Mouse (Mus musculus) neural tube, embryonic 13.5 days (tissue): ENCODE data around the gene Zc3h12d. TPM values are rescaled to one million over a fixed set of nuclear protein-coding genes. Genes with fewer than 3 reads are reported as not detected.
"Not testable (repeated sequence)": the region's sequence is repeated elsewhere in the genome, so short reads cannot be mapped to it uniquely, and the experiment has no call there.

Experiments
- ATAC-seq: fragments of 200-750 bp; cut with Nextera tagmentation; 2 replicates; pipeline ENCODE4 v1.8.0; 2017; ENCODE audit warnings: low read depth, mild to moderate bottlenecking, moderate TSS enrichment, moderate library complexity
- H3K27ac ChIP-seq: fragments of 300-500 bp; sonication (generic); replicated peaks from 2 replicates; pipeline ENCODE4 v1.5.1; 2015; ENCODE audit warnings: moderate library complexity, mild to moderate bottlenecking, inconsistent platforms
- H3K27me3 ChIP-seq: fragments of 300-500 bp; sonication (generic); 2 replicates; pipeline ENCODE4 v1.6.1; 2015; ENCODE audit warnings: mild to moderate bottlenecking, inconsistent platforms
- H3K36me3 ChIP-seq: fragments of 300-500 bp; sonication (generic); 2 replicates; pipeline ENCODE4 v1.6.1; 2015; ENCODE audit warnings: mild to moderate bottlenecking, inconsistent platforms
- H3K4me1 ChIP-seq: fragments of 300-500 bp; sonication (generic); replicated peaks from 2 replicates; pipeline ENCODE4 v1.6.1; 2015; ENCODE audit warnings: inconsistent platforms
- H3K4me2 ChIP-seq: fragments of 300-500 bp; sonication (generic); 2 replicates; pipeline ENCODE4 v1.6.1; 2015; ENCODE audit warnings: inconsistent platforms, mild to moderate bottlenecking, moderate library complexity
- H3K4me3 ChIP-seq: fragments of 300-500 bp; sonication (generic); 2 replicates; pipeline ENCODE4 v1.5.1; 2015; ENCODE audit warnings: mild to moderate bottlenecking, inconsistent platforms
- H3K9ac ChIP-seq: fragments of 300-500 bp; sonication (generic); 2 replicates; pipeline ENCODE4 v1.6.1; 2015; ENCODE audit warnings: moderate library complexity, mild to moderate bottlenecking, inconsistent platforms
- H3K9me3 ChIP-seq: fragments of 300-500 bp; sonication (generic); 2 replicates; pipeline ENCODE4 v1.6.1; 2016; ENCODE audit warnings: inconsistent platforms
- WGBS: fragments of 180-500 bp; shearing (Covaris S2); methylation state at CpG from one replicate; pipeline ENCODE4 v1.1.7; 2015; 5-methylcytosine and 5-hydroxymethylcytosine counted together
- polyA plus RNA-seq: library from polyadenylated mRNA; unstranded; fragments of >200 nt; fragmentation: Nextera tagmentation; extraction: Ambion mirVana; gene quantifications from 2 replicates; pipeline ENCODE4 v1.2.1, GENCODE M21; 2015

The Zc3h12d gene
- polyA plus RNA-seq, 1 experiment from 2014 or later, result 0.11 TPM

GRCm38 (mm10) chr10:7864184-7864583 lies 31.9 kb downstream of the Zc3h12d start:
- H3K9me3 ChIP-seq, result no peaks in the 10 kb centered on the region
- H3K9ac ChIP-seq, result no peak overlapping the region
- H3K4me1 ChIP-seq, result peaks cover 8% of the 10 kb centered on the region
- no peak for ATAC-seq
- WGBS, result 83% methylated on average over 6 of the region's 6 CpGs
- no peak overlapping the region for H3K4me2 ChIP-seq
- H3K36me3 ChIP-seq, result no peaks in the 10 kb centered on the region
- H3K27ac ChIP-seq, result no peak overlapping the region
- peaks cover 20% of the 10 kb centered on the region for H3K27me3 ChIP-seq
- no peak overlapping the region for H3K4me3 ChIP-seq

- no peaks in the 10 kb centered on the region for H3K9me3 ChIP-seq
- ATAC-seq, result no peak
- no peak overlapping the region for H3K4me3 ChIP-seq
- H3K36me3 ChIP-seq, result no peaks in the 10 kb centered on the region
- 85% methylated on average over 3 of the region's 3 CpGs for WGBS
- no peak overlapping the region for H3K9ac ChIP-seq
- peaks cover 20% of the 10 kb centered on the region for H3K27me3 ChIP-seq
- H3K27ac ChIP-seq, result no peak overlapping the region
- H3K4me2 ChIP-seq, result no peak overlapping the region
- peaks cover 8% of the 10 kb centered on the region for H3K4me1 ChIP-seq
These were observed 32.5 kb downstream of the Zc3h12d start for GRCm38 (mm10) chr10:7864806-7865205.

GRCm38 (mm10) chr10:7866762-7867665 lies 34.7 kb downstream of the Zc3h12d start:
- peak; percentile 38 for ATAC-seq
- Histone ChIP-seq H3K9me3 (no peaks in the 10 kb centered on the region), H3K36me3 (no peaks in the 10 kb centered on the region), H3K27me3 (peaks cover 20% of the 10 kb centered on the region), H3K27ac (no peak overlapping the region), H3K9ac (peak overlapping the region; percentile 67), H3K4me2 (peak overlapping the region; percentile 68), H3K4me3 (peak overlapping the region; percentile 41), H3K4me1 (peaks cover 8% of the 10 kb centered on the region)
- WGBS, result 20% methylated on average over 50 of the region's 50 CpGs

DNA sequence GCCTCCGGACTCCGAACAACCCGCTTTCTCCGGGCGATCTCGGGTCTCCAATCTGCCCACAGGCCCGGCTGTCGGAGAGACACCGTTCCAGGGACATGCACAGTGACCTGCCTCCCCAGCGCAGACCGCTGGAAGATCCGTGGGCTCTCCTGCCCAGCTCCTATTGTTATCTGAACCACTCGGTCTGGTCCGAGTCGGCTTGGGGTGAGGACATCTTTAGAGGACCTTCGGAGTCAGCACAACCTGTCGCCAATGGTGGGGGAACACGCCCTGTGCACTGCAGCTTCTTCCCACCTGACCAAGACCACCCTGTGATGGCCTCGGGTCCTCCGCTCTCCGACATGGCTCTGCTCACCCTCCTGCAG lies 35.4 kb downstream of the Zc3h12d start:
- Histone ChIP-seq H3K27ac (no peak overlapping the region), H3K9ac (peak overlapping the region; percentile 67), H3K4me3 (peak overlapping the region; percentile 41), H3K4me2 (peak overlapping the region; percentile 68), H3K27me3 (peaks cover 20% of the 10 kb centered on the region), H3K9me3 (no peaks in the 10 kb centered on the region), H3K36me3 (no peaks in the 10 kb centered on the region), H3K4me1 (peaks cover 8% of the 10 kb centered on the region)
- ATAC-seq, result peak; percentile 16; the same call in 1 of the 2 replicates
- 24% methylated on average over 21 of the region's 21 CpGs for WGBS

DNA sequence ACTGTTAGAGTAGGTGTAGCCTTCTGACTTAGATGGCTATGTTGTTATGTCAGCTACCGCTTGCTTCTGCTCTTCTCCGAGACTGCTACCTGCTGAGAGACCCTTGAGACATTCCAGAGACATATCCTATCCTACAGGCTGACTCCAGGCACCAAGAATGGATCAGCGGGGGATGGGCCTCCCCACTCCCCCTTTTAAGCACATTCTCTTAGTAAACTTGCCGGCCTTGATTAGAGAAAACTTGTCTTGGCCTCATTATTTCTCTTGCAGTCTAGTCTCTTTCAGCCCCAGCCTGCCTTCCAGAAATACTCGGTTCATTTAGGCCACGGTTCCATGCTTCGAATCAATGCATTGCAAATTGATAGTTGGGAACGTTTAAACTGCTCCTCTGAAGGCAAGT lies 37.5 kb downstream of the Zc3h12d start:
- Histone ChIP-seq H3K4me1 (peaks cover 8% of the 10 kb centered on the region), H3K36me3 (no peaks in the 10 kb centered on the region), H3K27me3 (peaks cover 20% of the 10 kb centered on the region), H3K4me3 (no peak overlapping the region), H3K9me3 (no peaks in the 10 kb centered on the region), H3K9ac (no peak overlapping the region), H3K4me2 (no peak overlapping the region), H3K27ac (no peak overlapping the region)
- no peak for ATAC-seq
- WGBS, result 65% methylated on average over 8 of the region's 8 CpGs

GRCm38 (mm10) chr10:7870571-7871315 lies 38.5 kb downstream of the Zc3h12d start:
- Histone ChIP-seq H3K9ac (no peak overlapping the region), H3K36me3 (no peaks in the 10 kb centered on the region), H3K27me3 (peaks cover 20% of the 10 kb centered on the region), H3K9me3 (no peaks in the 10 kb centered on the region), H3K27ac (no peak overlapping the region), H3K4me2 (no peak overlapping the region), H3K4me3 (no peak overlapping the region), H3K4me1 (peaks cover 8% of the 10 kb centered on the region)
- no peak for ATAC-seq
- WGBS, result 71% methylated on average over 11 of the region's 11 CpGs

DNA sequence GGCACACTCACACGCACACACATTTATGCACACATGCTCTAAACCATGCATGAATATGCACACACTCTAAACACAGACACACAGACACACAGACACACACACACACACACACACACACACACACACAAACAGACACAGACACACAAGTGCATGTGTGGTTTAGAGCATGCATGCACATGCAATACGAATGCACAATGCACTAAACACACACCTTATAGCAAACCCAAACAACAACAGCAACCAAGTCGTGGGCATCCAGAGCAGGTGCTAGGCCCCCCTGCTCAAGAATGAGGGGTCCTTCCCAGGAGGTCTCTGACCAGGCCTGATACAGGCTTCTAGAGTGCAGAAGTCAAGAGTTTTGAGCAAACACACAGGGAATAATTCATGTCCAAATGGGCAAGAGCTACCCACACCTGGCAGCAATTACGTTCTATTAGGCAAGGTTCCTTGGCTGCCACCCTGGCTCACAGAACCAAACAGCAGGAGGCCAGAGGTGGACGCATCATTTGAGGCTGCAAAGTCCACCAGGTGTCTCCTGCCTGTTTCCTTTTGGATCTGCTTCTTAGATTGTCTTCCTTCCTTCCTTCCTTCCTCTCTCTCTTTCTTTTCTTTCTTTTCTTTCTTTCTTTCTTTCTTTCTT lies 39.2 kb downstream of the Zc3h12d start:
- ATAC-seq, result no peak
- Histone ChIP-seq H3K4me1 (peaks cover 8% of the 10 kb centered on the region), H3K9me3 (no peaks in the 10 kb centered on the region), H3K36me3 (no peaks in the 10 kb centered on the region), H3K4me3 (no peak overlapping the region), H3K4me2 (no peak overlapping the region), H3K27ac (no peak overlapping the region), H3K9ac (no peak overlapping the region), H3K27me3 (peaks cover 19% of the 10 kb centered on the region)
- 91% methylated on average over 5 of the region's 5 CpGs for WGBS

DNA sequence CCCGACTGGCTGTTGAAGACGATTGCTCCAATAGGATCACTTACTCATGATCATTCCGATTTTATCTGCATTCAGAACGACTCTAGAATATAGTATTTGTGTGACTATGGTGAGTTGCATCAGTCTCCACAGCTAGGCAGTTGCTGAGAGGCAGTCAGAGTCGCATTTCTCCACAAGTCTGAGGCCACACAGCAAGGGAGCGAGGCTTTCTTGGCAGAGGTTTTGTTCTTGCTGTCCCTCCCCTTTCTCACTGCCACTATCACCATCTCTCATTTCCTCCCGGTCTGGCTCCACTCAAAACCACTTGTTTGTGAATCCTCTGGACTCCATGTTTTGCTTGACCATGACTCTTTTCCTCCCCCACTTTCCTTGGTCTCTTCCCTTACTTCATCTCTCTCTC lies 41.9 kb downstream of the Zc3h12d start:
- Histone ChIP-seq H3K9me3 (no peaks in the 10 kb centered on the region; the same call in 1 of the 2 replicates), H3K4me1 (no peaks in the 10 kb centered on the region), H3K4me3 (no peak overlapping the region), H3K9ac (no peak overlapping the region), H3K36me3 (no peaks in the 10 kb centered on the region), H3K27me3 (no peaks in the 10 kb centered on the region), H3K4me2 (no peak overlapping the region), H3K27ac (no peak overlapping the region)
- WGBS, result 81% methylated on average over 7 of the region's 7 CpGs
- ATAC-seq, result no peak

DNA sequence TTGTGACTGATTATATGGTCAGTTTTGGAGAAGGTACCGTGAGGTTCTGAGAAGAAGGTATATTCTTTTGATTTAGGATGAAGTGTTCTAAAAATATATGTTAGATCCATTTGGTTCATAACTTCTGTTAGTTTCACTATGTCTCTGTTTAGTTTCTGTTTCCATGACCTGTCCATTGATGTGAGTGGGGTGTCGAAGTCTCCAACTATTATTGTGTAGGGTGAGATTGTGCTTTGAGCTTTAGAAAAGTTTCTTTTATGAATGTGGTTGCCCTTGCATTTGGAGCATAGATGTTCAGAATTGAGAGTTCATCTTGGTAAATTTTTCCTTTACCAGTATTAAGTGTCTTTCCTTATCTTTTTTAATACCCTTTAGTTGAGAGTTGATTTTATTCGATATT lies 48.0 kb downstream of the Zc3h12d start:
- H3K4me3 ChIP-seq, H3K36me3 ChIP-seq, H3K4me1 ChIP-seq, H3K4me2 ChIP-seq, H3K27ac ChIP-seq, ATAC-seq, H3K9me3 ChIP-seq, H3K27me3 ChIP-seq, H3K9ac ChIP-seq: not testable (repeated sequence)
- WGBS, result 91% methylated on average over 3 of the region's 3 CpGs

DNA sequence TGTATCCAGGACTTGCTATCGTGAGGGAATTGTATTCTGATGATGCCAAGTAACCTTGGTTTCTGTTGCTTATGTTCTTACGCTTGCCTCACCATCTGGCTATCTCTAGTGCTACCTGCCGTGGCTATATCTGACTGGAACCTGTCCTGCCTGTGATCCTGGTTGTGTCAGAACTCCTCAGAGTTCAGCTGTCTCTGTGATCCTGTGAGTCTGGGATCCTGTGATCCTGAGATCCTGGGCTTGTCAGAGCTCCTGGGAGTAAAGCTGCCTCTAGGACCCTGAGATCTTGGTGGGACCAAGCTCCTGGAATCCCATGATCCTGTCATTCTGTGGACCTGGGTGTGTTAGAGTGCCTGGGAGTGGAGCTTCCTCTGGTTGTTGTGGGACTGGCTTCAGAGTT lies 49.7 kb downstream of the Zc3h12d start:
- Histone ChIP-seq H3K27me3 (no peaks in the 10 kb centered on the region), H3K4me1 (no peaks in the 10 kb centered on the region), H3K4me3 (no peak overlapping the region), H3K4me2 (no peak overlapping the region), H3K36me3 (no peaks in the 10 kb centered on the region), H3K9ac (no peak overlapping the region), H3K27ac (no peak overlapping the region), H3K9me3 (no peaks in the 10 kb centered on the region; the same call in 1 of the 2 replicates)
- no peak for ATAC-seq
- 94% methylated on average over 3 of the region's 3 CpGs for WGBS

- Histone ChIP-seq H3K4me3 (no peak overlapping the region), H3K4me2 (no peak overlapping the region), H3K27me3 (no peaks in the 10 kb centered on the region), H3K27ac (no peak overlapping the region), H3K9ac (no peak overlapping the region), H3K36me3 (no peaks in the 10 kb centered on the region), H3K9me3 (no peaks in the 10 kb centered on the region), H3K4me1 (no peaks in the 10 kb centered on the region)
- ATAC-seq, result peak; percentile 87
- 11% methylated on average over 5 of the region's 5 CpGs for WGBS
These were observed 51.3 kb downstream of the Zc3h12d start for GRCm38 (mm10) chr10:7883524-7883923.

- no peak for ATAC-seq
- no peak overlapping the region for H3K9ac ChIP-seq
- H3K4me3 ChIP-seq, result no peak overlapping the region
- no peak overlapping the region for H3K4me2 ChIP-seq
- H3K9me3 ChIP-seq, result no peaks in the 10 kb centered on the region
- H3K36me3 ChIP-seq, result no peaks in the 10 kb centered on the region
- 92% methylated on average over 11 of the region's 11 CpGs for WGBS
- no peaks in the 10 kb centered on the region for H3K4me1 ChIP-seq
- H3K27ac ChIP-seq, result no peak overlapping the region
- no peaks in the 10 kb centered on the region for H3K27me3 ChIP-seq
These were observed 56.1 kb downstream of the Zc3h12d start for GRCm38 (mm10) chr10:7888256-7888868.
